Mouse (Mus musculus) bone marrow, adult 2 months (tissue): ENCODE data around the gene Samd13. TPM values are rescaled to one million over a fixed set of nuclear protein-coding genes. Genes with fewer than 3 reads are reported as not detected.

Experiments
- H3K27ac ChIP-seq: fragments of 200-500 bp; 2 replicates; pipeline ENCODE4 v1.5.1; 2012; ENCODE audit warnings: low read depth, mild to moderate bottlenecking, control low read depth, inconsistent platforms, low read length; ENCODE audit not compliant: control insufficient read depth, poor library complexity, insufficient read depth
- H3K4me1 ChIP-seq: fragments of 200-500 bp; 2 replicates; pipeline ENCODE4 v1.6.1; 2011; ENCODE audit warnings: low read length; ENCODE audit not compliant: control insufficient read depth, insufficient read depth
- H3K4me3 ChIP-seq: fragments of 200-500 bp; replicated peaks from 2 replicates; pipeline ENCODE3; 2011; ENCODE audit warnings: mild to moderate bottlenecking, low read depth, low read length, control low read depth; ENCODE audit not compliant: control insufficient read depth
- CTCF ChIP-seq: fragments of 200-500 bp; IDR thresholded peaks from 2 replicates; pipeline ENCODE4 v1.5.1; 2011; ENCODE audit warnings: low read length, control low read depth; ENCODE audit not compliant: control insufficient read depth, insufficient read depth
- POLR2A ChIP-seq: fragments of 200-500 bp; IDR thresholded peaks from 2 replicates; pipeline ENCODE4 v1.6.1; 2011; ENCODE audit warnings: low read depth, mild to moderate bottlenecking, control low read depth, low read length, borderline replicate concordance; ENCODE audit not compliant: control insufficient read depth
- WGBS: fragments of 180-500 bp; shearing (Covaris S2); methylation state at CpG from one replicate; pipeline ENCODE4 v1.1.7; 2018; 5-methylcytosine and 5-hydroxymethylcytosine counted together
- polyA plus RNA-seq: library from polyadenylated mRNA; stranded (reverse); fragments of >200 nt; gene quantifications from 2 replicates; pipeline ENCODE4 v1.2.4, GENCODE M21; 2011; ENCODE audit warnings: low replicate concordance; ENCODE audit not compliant: missing spikeins, insufficient read depth, insufficient read length

Samd13 gene
- polyA plus RNA-seq: not detected in 2 replicates

DNA sequence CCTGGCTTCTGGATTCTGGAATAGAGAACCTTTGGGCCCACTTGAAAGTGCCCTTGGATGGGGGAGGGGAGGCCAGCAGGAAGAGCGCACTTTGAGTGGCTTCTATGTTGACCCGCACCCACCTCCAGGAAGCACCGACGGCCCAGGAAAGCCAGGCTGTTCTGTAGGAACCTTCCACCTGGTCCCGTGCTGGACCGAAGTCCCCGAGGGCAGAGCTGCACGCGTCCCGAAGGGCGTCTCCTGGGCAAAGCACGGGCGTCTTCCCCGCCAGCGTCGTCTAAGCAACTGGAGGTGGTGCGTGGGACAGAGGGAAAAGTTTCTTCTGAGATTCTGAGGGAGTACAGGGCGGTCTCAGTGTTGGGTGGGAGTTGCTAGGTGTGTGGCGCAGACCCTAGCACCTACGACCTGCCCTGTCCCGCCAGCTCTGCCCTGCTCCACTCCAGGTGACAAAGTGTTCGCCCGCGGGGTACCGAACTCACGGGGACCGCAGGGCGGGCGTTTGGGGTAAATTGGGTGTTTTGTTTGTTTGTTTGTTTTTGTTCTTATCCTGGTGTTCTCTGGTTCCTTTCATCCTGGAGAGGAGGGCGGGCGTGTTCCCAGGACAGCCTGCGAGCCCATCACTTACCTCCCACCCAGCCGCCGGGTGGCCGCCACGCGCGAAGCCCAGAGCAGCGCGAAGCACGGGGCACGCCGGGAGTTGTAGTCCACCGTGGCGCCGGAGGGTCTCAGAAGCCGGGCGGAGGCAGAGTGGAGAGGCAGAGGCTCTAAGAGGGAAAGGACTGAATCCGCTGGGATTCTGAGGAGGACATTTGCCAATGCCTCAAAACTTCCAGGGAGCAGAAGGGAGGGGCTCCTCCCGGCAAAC, at the start of gene Samd13:
Gene Samd13 (minus strand): TSS at position 782 of the 865 bp plus-strand sequence.
- TF ChIP-seq POLR2A: no peak
- TF ChIP-seq CTCF: no peak
- Histone ChIP-seq H3K27ac (no peak within 1 kb of the TSS), H3K4me3 (peak within 1 kb of the TSS; percentile 59), H3K4me1 (peaks cover 2% of the 10 kb centered on the region)
- WGBS: 4% methylated on average over 50 of the region's 50 CpGs

DNA sequence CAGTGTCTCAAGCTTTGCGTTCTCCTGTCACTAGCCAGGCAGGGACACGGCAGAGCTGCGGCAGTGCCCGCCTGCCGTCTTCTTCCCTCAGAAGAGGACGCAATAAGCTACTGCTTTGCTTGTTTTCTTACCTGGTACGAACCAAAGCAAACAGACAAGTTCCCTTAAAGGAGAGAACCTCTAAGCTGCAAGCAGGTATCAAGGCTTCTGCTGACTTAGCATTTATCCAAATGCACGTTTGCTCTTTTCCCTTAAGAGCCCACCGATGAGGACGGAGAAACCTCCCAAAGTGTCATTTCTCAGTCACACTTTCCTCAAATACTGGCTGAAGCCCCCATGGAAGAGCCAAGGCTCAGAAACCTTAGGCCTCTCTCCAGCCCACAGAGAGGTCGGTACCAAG, 46.1 kb upstream of the Samd13 start:
- Histone ChIP-seq H3K27ac (no peak overlapping the region), H3K4me1 (peaks cover 4% of the 10 kb centered on the region), H3K4me3 (no peak overlapping the region)
- TF ChIP-seq CTCF: no peak
- 94% methylated on average over 11 of the region's 11 CpGs for WGBS

- Histone ChIP-seq H3K4me1 (no peaks in the 10 kb centered on the region), H3K27ac (no peak overlapping the region), H3K4me3 (no peak overlapping the region)
- TF ChIP-seq CTCF: no peak
- no peak for TF ChIP-seq POLR2A
- WGBS: 84% methylated on average over 3 of the region's 3 CpGs
Measured at GRCm38 (mm10) chr3:146723037-146723436, 37.6 kb upstream of the Samd13 start.

DNA sequence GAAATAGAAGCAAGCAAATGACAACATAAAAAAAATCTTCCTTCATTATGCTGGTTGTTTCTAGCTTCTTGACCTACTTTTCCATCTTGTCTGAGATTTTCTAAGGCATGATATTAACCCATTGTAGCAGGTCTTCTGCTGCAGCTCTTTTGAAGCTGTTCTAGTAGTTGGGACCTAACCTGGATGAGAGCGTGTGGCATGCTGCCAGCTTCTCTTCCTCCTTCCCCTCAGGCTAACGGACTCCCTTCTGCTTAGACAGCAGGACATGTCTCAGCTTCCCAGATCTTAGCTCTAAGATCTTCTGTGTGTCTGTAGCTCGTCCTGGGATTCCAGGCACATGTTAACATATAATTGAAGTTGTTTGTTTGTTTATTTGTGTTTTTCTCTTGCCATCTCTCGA, 34.3 kb upstream of the Samd13 start:
- Histone ChIP-seq H3K27ac (no peak overlapping the region), H3K4me1 (no peaks in the 10 kb centered on the region), H3K4me3 (no peak overlapping the region)
- TF ChIP-seq CTCF (no peak), POLR2A (no peak)
- 40% methylated on average over 4 of the region's 4 CpGs for WGBS

DNA sequence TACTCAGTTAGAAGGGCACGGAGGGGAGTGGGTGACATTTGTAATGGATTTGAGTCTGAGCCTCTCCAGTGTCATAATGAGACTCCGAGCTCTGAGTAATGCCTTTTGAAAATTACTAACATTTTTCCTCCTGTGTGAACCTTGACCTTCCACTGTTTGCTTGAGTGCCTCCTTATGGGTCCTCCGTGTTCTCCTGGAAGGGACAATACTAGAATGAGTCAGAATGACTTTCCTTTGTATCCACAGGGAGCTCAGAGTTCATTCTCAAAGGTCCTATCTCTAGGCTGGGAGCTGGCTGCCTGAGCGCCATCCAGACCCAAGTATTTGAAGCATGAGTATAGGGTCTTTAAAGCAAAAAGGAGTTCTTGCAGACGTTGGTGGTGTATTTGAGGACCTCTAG, 32.9 kb upstream of the Samd13 start:
- TF ChIP-seq CTCF: no peak
- no peak for TF ChIP-seq POLR2A
- H3K4me3 ChIP-seq: no peak overlapping the region
- no peak overlapping the region for H3K27ac ChIP-seq
- WGBS: 82% methylated on average over 5 of the region's 5 CpGs
- no peaks in the 10 kb centered on the region for H3K4me1 ChIP-seq

DNA sequence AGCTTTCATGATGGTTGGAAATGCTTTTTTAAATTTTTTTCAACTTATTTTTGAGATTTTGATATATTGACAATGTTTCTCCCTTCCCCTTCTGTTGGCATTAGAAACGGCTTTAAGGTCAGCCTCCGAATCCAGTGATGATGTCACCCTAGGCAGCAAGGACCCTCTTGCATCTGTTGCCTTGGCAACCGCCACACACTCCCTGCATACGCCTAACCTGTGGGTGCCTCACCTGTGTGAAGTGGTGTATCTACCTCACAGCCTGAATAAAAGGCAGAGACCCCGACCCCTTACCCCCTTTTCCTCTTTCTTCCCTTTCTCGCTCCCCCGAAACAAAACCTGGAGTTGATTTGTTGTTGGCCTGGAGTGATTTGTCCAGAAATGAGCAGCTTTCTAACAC, 26.9 kb upstream of the Samd13 start:
- Histone ChIP-seq H3K4me1 (no peaks in the 10 kb centered on the region; the same call in 1 of the 2 replicates), H3K27ac (no peak overlapping the region), H3K4me3 (no peak overlapping the region)
- 73% methylated on average over 7 of the region's 7 CpGs for WGBS
- TF ChIP-seq CTCF (no peak), POLR2A (no peak)

- H3K27ac ChIP-seq: no peak overlapping the region
- no peaks in the 10 kb centered on the region; the same call in 1 of the 2 replicates for H3K4me1 ChIP-seq
- H3K4me3 ChIP-seq: no peak overlapping the region
- WGBS: 5% methylated on average over 6 of the region's 6 CpGs
- TF ChIP-seq POLR2A (no peak), CTCF (no peak)
Measured at GRCm38 (mm10) chr3:146711559-146711958, 26.2 kb upstream of the Samd13 start.

DNA sequence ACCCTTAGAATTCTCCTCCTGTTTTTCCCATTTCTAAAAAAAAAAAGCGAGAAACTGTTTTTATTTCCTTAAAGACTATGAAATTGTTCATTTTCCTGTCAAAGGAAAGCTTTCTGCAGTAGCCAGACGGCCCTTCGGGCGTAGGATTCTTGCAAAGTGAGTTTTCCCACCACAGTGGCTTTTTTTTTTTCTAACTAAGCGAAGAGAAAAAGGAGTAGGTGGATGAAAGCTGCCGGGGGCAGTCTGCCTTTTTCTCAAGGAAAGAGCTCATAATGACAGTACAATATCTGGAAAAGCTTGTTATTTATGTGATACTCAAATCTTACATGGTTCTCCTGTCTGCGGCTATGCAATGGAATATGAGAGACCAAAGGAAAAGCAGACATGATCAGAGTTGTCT, 25.7 kb upstream of the Samd13 start:
- Histone ChIP-seq H3K4me1 (no peaks in the 10 kb centered on the region; the same call in 1 of the 2 replicates), H3K27ac (no peak overlapping the region), H3K4me3 (no peak overlapping the region)
- TF ChIP-seq CTCF: no peak
- no peak for TF ChIP-seq POLR2A
- WGBS: 70% methylated on average over 7 of the region's 7 CpGs

DNA sequence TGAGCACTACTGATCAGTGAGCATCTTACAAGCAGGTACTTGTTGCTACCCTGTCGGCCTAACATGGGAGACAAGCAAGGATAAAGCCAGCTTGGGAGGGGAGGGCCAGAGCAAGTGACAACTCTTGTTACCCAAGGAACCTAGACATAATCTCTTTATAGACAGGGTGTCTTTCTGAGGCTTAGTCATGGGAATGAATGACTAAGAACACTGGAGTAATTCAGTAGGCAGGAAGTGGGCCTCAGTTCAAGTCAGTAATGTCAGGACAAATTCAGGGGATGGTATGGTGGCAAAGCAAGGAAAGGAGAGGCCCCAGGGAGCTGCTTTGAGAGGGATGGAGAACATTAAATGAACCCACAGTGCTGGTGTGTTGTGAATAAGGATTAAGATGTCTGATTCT, 23.7 kb upstream of the Samd13 start:
- Histone ChIP-seq H3K27ac (no peak overlapping the region), H3K4me1 (no peaks in the 10 kb centered on the region; the same call in 1 of the 2 replicates), H3K4me3 (no peak overlapping the region)
- TF ChIP-seq CTCF: no peak
- no peak for TF ChIP-seq POLR2A
- 79% methylated on average over 1 of the region's 1 CpGs for WGBS
